Mouse (Mus musculus): ENCODE data around the gene Sox11.

Sox11 gene

GRCm38 (mm10) chr12:27336336-27336735, 6.0 kb downstream of the Sox11 start:
- no peak for DNase-seq

- DNase-seq = no peak
Observed at GRCm38 (mm10) chr12:27335356-27336055, 6.9 kb downstream of the Sox11 start.

GRCm38 (mm10) chr12:27333590-27333989, 8.8 kb downstream of the Sox11 start:
- no peak for DNase-seq

- DNase-seq = no peak
Observed at GRCm38 (mm10) chr12:27323423-27323822, 19.0 kb downstream of the Sox11 start.

- DNase-seq = no peak
Observed at GRCm38 (mm10) chr12:27320705-27321104, 21.7 kb downstream of the Sox11 start.

GRCm38 (mm10) chr12:27312985-27313384, 29.4 kb downstream of the Sox11 start:
- no peak for DNase-seq

- DNase-seq = no peak
Observed at GRCm38 (mm10) chr12:27311854-27312466, 30.4 kb downstream of the Sox11 start.

GRCm38 (mm10) chr12:27311316-27311832, 31.0 kb downstream of the Sox11 start:
- DNase-seq = no peak

GRCm38 (mm10) chr12:27310703-27311102, 31.7 kb downstream of the Sox11 start:
- DNase-seq = no peak

- no peak for DNase-seq
Observed at GRCm38 (mm10) chr12:27309969-27310368, 32.4 kb downstream of the Sox11 start.

GRCm38 (mm10) chr12:27304713-27305437, 37.5 kb downstream of the Sox11 start:
- no peak for DNase-seq

GRCm38 (mm10) chr12:27303190-27303589, 39.2 kb downstream of the Sox11 start:
- DNase-seq = no peak

GRCm38 (mm10) chr12:27298721-27299120, 43.7 kb downstream of the Sox11 start:
- no peak for DNase-seq

- no peak for DNase-seq
Observed at GRCm38 (mm10) chr12:27294191-27294590, 48.2 kb downstream of the Sox11 start.

GRCm38 (mm10) chr12:27293736-27294135, 48.6 kb downstream of the Sox11 start:
- DNase-seq = no peak

- DNase-seq = no peak
Observed at GRCm38 (mm10) chr12:27293208-27293607, 49.2 kb downstream of the Sox11 start.
